Mouse (Mus musculus): ENCODE measurements around the gene Olfr1459. TPM values are rescaled to one million over a fixed set of nuclear protein-coding genes. Genes with fewer than 3 reads are reported as not detected.

Olfr1459 gene
- polyA plus RNA-seq (2015; fragmentation: Nextera tagmentation; extraction: Ambion mirVana) = not detected in 2 replicates

- no peaks in the 10 kb centered on the region for H3K27me3 ChIP-seq (ENCODE audit: control insufficient read depth, insufficient read depth, low read length)
Observed at GRCm38 (mm10) chr19:13149449-13149848, at the start of gene Olfr1459. Olfr1459 (minus strand) TSS chr19:13149549.

GRCm38 (mm10) chr19:13185434-13185833 lies 36.1 kb upstream of the Olfr1459 start, which contains the start of gene Olfr1462:
Olfr1462 (plus strand) TSS chr19:13185734.
- H3K27me3 ChIP-seq (ENCODE audit: control insufficient read depth, insufficient read depth, low read length) = no peaks in the 10 kb centered on the region
- H3K36me3 ChIP-seq (ENCODE audit: control insufficient read depth, insufficient read depth) = no peaks in the 10 kb centered on the region
- no peak within 1 kb of the TSS for H3K4me3 ChIP-seq (ENCODE audit: low read length)
- H3K27ac ChIP-seq (ENCODE audit: low read length) = no peak within 1 kb of the TSS
- H3K4me1 ChIP-seq (ENCODE audit: control insufficient read depth, insufficient read depth, low read length) = no peaks in the 10 kb centered on the region
- H3K4me2 ChIP-seq (ENCODE audit: low read depth, low read length) = no peak within 1 kb of the TSS
- no peak within 1 kb of the TSS for H3K9ac ChIP-seq (ENCODE audit: low read length)
- no peak for ATAC-seq (replicated peaks; ENCODE audit: extremely low read depth, insufficient read depth, low FRiP score)
- 80% methylated on average over 1 of the region's 1 CpGs for WGBS
- H3K9me3 ChIP-seq (replicated peaks; ENCODE audit: control insufficient read depth, low read length) = no peaks in the 10 kb centered on the region; the same call in 1 of the 2 replicates

More at GRCm38 (mm10) chr19:13149449-13149848, at the start of gene Olfr1459:
- no peak within 1 kb of the TSS for H3K4me2 ChIP-seq (ENCODE audit: low read depth, low read length)
- peaks cover 3% of the 10 kb centered on the region for H3K9me3 ChIP-seq (replicated peaks; ENCODE audit: control insufficient read depth, low read length)
- H3K4me3 ChIP-seq (ENCODE audit: low read length) = no peak within 1 kb of the TSS
- no peak within 1 kb of the TSS for H3K9ac ChIP-seq (ENCODE audit: low read length)
- no peaks in the 10 kb centered on the region for H3K4me1 ChIP-seq (ENCODE audit: control insufficient read depth, insufficient read depth, low read length)
- no peak within 1 kb of the TSS for H3K27ac ChIP-seq (ENCODE audit: low read length)
- 62% methylated on average over 1 of the region's 1 CpGs for WGBS
- H3K36me3 ChIP-seq (ENCODE audit: control insufficient read depth, insufficient read depth) = no peaks in the 10 kb centered on the region
- no peak for ATAC-seq (replicated peaks; ENCODE audit: extremely low read depth, insufficient read depth, low FRiP score)

GRCm38 (mm10) chr19:13162700-13163099 lies 13.4 kb upstream of the Olfr1459 start, which contains the start of gene Olfr1461:
Olfr1461 (plus strand) TSS chr19:13163000.
- Histone ChIP-seq H3K27me3 (ENCODE audit: control insufficient read depth, insufficient read depth, low read length) (no peaks in the 10 kb centered on the region), H3K4me1 (ENCODE audit: control insufficient read depth, insufficient read depth, low read length) (no peaks in the 10 kb centered on the region), H3K36me3 (ENCODE audit: control insufficient read depth, insufficient read depth) (no peaks in the 10 kb centered on the region), H3K4me2 (ENCODE audit: low read depth, low read length) (no peak within 1 kb of the TSS), H3K9ac (ENCODE audit: low read length) (no peak within 1 kb of the TSS), H3K27ac (ENCODE audit: low read length) (no peak within 1 kb of the TSS), H3K4me3 (ENCODE audit: low read length) (no peak within 1 kb of the TSS), H3K9me3 (replicated peaks; ENCODE audit: control insufficient read depth, low read length) (no peaks in the 10 kb centered on the region)
- 30% methylated on average over 1 of the region's 1 CpGs for WGBS
- ATAC-seq (replicated peaks; ENCODE audit: extremely low read depth, insufficient read depth, low FRiP score) = no peak

DNA sequence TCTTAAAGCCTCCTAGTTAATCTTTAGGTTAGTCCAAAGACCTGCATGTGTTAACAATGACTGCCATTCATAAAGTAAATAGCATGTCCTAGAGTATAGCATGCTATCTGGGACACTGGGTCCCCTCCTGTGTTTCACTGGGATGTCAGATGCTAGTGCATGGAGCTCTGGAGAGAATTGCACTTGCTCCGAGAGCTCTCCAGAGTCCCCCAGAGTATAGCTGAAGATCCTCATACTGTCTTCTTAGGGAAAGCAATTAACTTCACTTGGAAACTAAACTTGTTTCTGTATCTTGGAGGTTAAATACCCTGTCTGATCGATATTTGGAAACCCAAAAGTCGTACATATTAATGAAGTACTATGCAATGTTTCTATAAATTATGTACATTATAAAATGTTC lies 42.7 kb downstream of the Olfr1459 start, which contains the start of gene Olfr1458:
Gene Olfr1458, minus strand, starts transcription at position 101 of the 400 bp plus-strand sequence.
- H3K27ac ChIP-seq (ENCODE audit: low read length) = no peak within 1 kb of the TSS

GRCm38 (mm10) chr19:13097791-13098190 lies 51.6 kb downstream of the Olfr1459 start, which contains the start of gene Olfr1457:
Olfr1457 (minus strand) TSS chr19:13097891.
- no peaks in the 10 kb centered on the region for H3K36me3 ChIP-seq (ENCODE audit: control insufficient read depth, insufficient read depth)
- H3K27ac ChIP-seq (ENCODE audit: low read length) = no peak within 1 kb of the TSS
- no peak within 1 kb of the TSS for H3K4me3 ChIP-seq (ENCODE audit: low read length)
- H3K4me1 ChIP-seq (ENCODE audit: control insufficient read depth, insufficient read depth, low read length) = no peaks in the 10 kb centered on the region
- no peak within 1 kb of the TSS for H3K4me2 ChIP-seq (ENCODE audit: low read depth, low read length)
- 62% methylated on average over 2 of the region's 2 CpGs for WGBS
- H3K9ac ChIP-seq (ENCODE audit: low read length) = no peak within 1 kb of the TSS
- H3K27me3 ChIP-seq (ENCODE audit: control insufficient read depth, insufficient read depth, low read length) = no peaks in the 10 kb centered on the region
- no peak for ATAC-seq (replicated peaks; ENCODE audit: extremely low read depth, insufficient read depth, low FRiP score)
- H3K9me3 ChIP-seq (replicated peaks; ENCODE audit: control insufficient read depth, low read length) = peaks cover 2% of the 10 kb centered on the region; the same call in 1 of the 2 replicates

More for the DNA sequence above, 42.7 kb downstream of the Olfr1459 start, which contains the start of gene Olfr1458:
- WGBS = 69% methylated on average over 3 of the region's 3 CpGs
- H3K9me3 ChIP-seq (replicated peaks; ENCODE audit: control insufficient read depth, low read length) = peaks cover 8% of the 10 kb centered on the region; the same call in 1 of the 2 replicates
- no peaks in the 10 kb centered on the region for H3K27me3 ChIP-seq (ENCODE audit: control insufficient read depth, insufficient read depth, low read length)
- H3K4me3 ChIP-seq (ENCODE audit: low read length) = no peak within 1 kb of the TSS
- no peaks in the 10 kb centered on the region for H3K36me3 ChIP-seq (ENCODE audit: control insufficient read depth, insufficient read depth)
- no peak within 1 kb of the TSS for H3K4me2 ChIP-seq (ENCODE audit: low read depth, low read length)
- no peaks in the 10 kb centered on the region for H3K4me1 ChIP-seq (ENCODE audit: control insufficient read depth, insufficient read depth, low read length)
- H3K9ac ChIP-seq (ENCODE audit: low read length) = no peak within 1 kb of the TSS
- no peak for ATAC-seq (replicated peaks; ENCODE audit: extremely low read depth, insufficient read depth, low FRiP score)

- Histone ChIP-seq H3K9ac (ENCODE audit: low read length) (no peak overlapping the region), H3K36me3 (ENCODE audit: control insufficient read depth, insufficient read depth) (no peaks in the 10 kb centered on the region), H3K9me3 (replicated peaks; ENCODE audit: control insufficient read depth, low read length) (peaks cover 5% of the 10 kb centered on the region; the same call in 1 of the 2 replicates), H3K4me2 (ENCODE audit: low read depth, low read length) (no peak overlapping the region), H3K27ac (ENCODE audit: low read length) (no peak overlapping the region), H3K4me1 (ENCODE audit: control insufficient read depth, insufficient read depth, low read length) (no peaks in the 10 kb centered on the region), H3K4me3 (ENCODE audit: low read length) (no peak overlapping the region), H3K27me3 (ENCODE audit: control insufficient read depth, insufficient read depth, low read length) (no peaks in the 10 kb centered on the region)
- no peak for ATAC-seq (replicated peaks; ENCODE audit: extremely low read depth, insufficient read depth, low FRiP score)
- 84% methylated on average over 1 of the region's 1 CpGs for WGBS
Observed at GRCm38 (mm10) chr19:13093908-13094307, 55.4 kb downstream of the Olfr1459 start.

Other genes with a start within 250 kb of the Olfr1459 start
- not detected in 2 replicates for gene Olfr1447, start 245.8 kb downstream of the Olfr1459 start, polyA plus RNA-seq (2015; fragmentation: Nextera tagmentation; extraction: Ambion mirVana)
- not detected in 2 replicates for gene Olfr1448, start 225.1 kb downstream of the Olfr1459 start, polyA plus RNA-seq (2015; fragmentation: Nextera tagmentation; extraction: Ambion mirVana)
- gene Olfr1449, start 218.7 kb downstream of the Olfr1459 start, polyA plus RNA-seq (2015; fragmentation: Nextera tagmentation; extraction: Ambion mirVana) = not detected in 2 replicates
- not detected in 2 replicates for gene Olfr1450, start 199.3 kb downstream of the Olfr1459 start, polyA plus RNA-seq (2015; fragmentation: Nextera tagmentation; extraction: Ambion mirVana)
- not detected in 2 replicates for gene Olfr1451, start 154.5 kb downstream of the Olfr1459 start, polyA plus RNA-seq (2015; fragmentation: Nextera tagmentation; extraction: Ambion mirVana)
- gene Olfr1453, start 121.2 kb downstream of the Olfr1459 start, polyA plus RNA-seq (2015; fragmentation: Nextera tagmentation; extraction: Ambion mirVana) = not detected in 2 replicates
- gene Olfr1454, start 88.9 kb downstream of the Olfr1459 start, polyA plus RNA-seq (2015; fragmentation: Nextera tagmentation; extraction: Ambion mirVana) = not detected in 2 replicates
- gene Olfr1457, start 51.7 kb downstream of the Olfr1459 start, polyA plus RNA-seq (2015; fragmentation: Nextera tagmentation; extraction: Ambion mirVana) = not detected in 2 replicates
- not detected in 2 replicates for gene Olfr1458, start 42.8 kb downstream of the Olfr1459 start, polyA plus RNA-seq (2015; fragmentation: Nextera tagmentation; extraction: Ambion mirVana)
- gene Olfr1461, start 13.5 kb upstream of the Olfr1459 start, polyA plus RNA-seq (2015; fragmentation: Nextera tagmentation; extraction: Ambion mirVana) = not detected in 2 replicates
- gene Olfr1462, start 36.2 kb upstream of the Olfr1459 start, polyA plus RNA-seq (2015; fragmentation: Nextera tagmentation; extraction: Ambion mirVana) = not detected in 2 replicates
- not detected in 2 replicates for gene Olfr1463, start 81.8 kb upstream of the Olfr1459 start, polyA plus RNA-seq (2015; fragmentation: Nextera tagmentation; extraction: Ambion mirVana)
- gene Olfr1465, start 166.0 kb upstream of the Olfr1459 start, polyA plus RNA-seq (2015; fragmentation: Nextera tagmentation; extraction: Ambion mirVana) = not detected in 2 replicates
- gene Olfr1466, start 189.3 kb upstream of the Olfr1459 start, polyA plus RNA-seq (2015; fragmentation: Nextera tagmentation; extraction: Ambion mirVana) = not detected in 2 replicates
- not detected in 2 replicates for gene Olfr1467, start 212.7 kb upstream of the Olfr1459 start, polyA plus RNA-seq (2015; fragmentation: Nextera tagmentation; extraction: Ambion mirVana)

All from heart, embryonic 16.5 days (tissue).